Mouse (Mus musculus) hematopoietic multipotent progenitor cell, adult 10-12 weeks (in vitro differentiated cells): Measurements from ENCODE around the gene Tcstv3. TPM values are rescaled to one million over a fixed set of nuclear protein-coding genes. Genes with fewer than 3 reads are reported as not detected.

ENCODE experiments used
- polyA plus RNA-seq: library from polyadenylated mRNA; stranded (reverse); fragments of >175 nt; gene quantifications from 2 replicates; pipeline ENCODE4 v1.2.3, GENCODE M21; 2012; ENCODE audit warnings: low replicate concordance

The Tcstv3 gene
- polyA plus RNA-seq = not detected in 2 replicates

DNA sequence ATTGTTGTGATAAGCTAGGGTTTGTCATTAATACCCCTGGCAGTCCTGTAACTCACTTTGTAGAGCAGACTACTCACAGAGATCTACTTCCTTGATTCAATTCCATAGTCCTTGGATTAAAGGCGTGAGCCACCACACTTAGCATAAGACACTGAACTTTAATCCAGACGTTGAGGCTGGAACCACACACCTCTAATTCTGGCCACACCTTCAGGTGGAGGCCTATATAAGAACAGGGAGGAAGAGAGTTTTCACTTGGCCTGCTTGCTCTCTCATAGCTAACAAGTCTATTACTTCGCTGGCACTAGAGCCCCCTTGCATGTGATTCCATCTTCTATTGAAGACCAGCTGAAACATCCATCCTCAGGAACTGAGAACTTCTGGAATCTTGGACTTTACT is at the start of gene Tcstv3:
Tcstv3 (plus strand) TSS at position 301 of the 400 bp plus-strand sequence.

GRCm38 (mm10) chr13:120299991-120300442 is 16.7 kb upstream of the Tcstv3 start, which contains the start of gene BC147527:
BC147527 (plus strand) TSS chr13:120300392.

Other genes starting within 250 kb of the Tcstv3 start
- gene Gm20767, start 176.6 kb upstream of the Tcstv3 start, polyA plus RNA-seq = not detected in 2 replicates
- not detected in 2 replicates for gene Gm21818, start 144.4 kb upstream of the Tcstv3 start, polyA plus RNA-seq
- gene Gm21762, start 100.9 kb upstream of the Tcstv3 start, polyA plus RNA-seq = 0.94 and 2.4 TPM in 2 replicates
- gene Gm21731, start 77.8 kb upstream of the Tcstv3 start, polyA plus RNA-seq = not detected in 2 replicates
- not detected in 2 replicates for gene AF067061, start 53.8 kb upstream of the Tcstv3 start, polyA plus RNA-seq
- gene BC147527, start 16.5 kb upstream of the Tcstv3 start, polyA plus RNA-seq = 1.6 and 1.8 TPM in 2 replicates